Comparison of ENCODE assay signal across 8 mouse cellular contexts in the genomic region with DNA sequence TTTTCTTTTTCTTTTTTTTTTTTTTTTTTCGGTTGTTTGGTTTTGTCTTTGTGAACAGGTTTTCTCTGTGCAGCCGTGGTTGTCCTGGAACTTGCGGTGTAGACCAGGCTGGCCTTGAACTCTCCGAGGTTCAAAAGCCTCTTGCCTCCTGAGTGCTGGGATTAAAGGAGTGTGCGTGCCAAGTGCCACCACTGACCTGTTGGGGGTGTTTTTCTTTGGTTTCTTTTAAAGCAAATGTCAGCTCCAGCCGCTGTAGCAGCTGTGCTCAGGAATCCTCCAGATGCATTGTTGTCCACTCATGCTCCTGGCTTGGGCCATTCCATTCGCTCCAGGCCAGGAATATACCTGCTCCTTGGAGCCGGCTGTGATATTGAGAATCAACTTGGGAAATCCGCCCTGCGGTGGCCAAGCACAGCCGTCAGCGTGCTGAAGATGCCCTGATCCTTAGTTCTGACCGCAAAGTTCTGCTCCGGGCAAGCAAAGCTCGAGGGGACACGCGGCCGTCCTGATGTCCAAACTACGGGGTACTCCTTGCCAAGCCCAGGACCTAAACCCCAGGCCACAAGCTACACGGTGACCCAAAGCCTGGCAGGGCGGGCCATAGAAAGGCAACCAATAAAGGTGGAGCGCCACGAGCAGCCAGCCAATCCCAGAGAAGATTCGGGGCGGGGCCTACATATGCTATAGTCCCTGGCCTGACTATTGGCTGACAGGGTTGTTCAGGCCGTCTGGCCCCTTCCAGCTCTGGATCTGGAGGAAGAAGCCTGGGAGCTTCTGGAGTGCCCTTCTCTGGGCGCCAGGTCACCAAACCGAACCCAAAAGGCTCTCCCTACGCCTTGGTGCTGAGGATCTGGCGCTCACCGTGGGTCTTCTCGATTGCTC. TPM values are rescaled to one million over a fixed set of nuclear protein-coding genes. Genes with fewer than 3 reads are reported as not detected.
A peak's percentile ranks its signal among the peaks of the same experiment; 100 is the strongest.
DNase-seq lines count a peak whose midpoint lies in the region; ATAC-seq and TF ChIP-seq lines count a peak whose summit lies in the region.

No protein-coding gene starts in this region.

- peaks cover 16% of the 10 kb centered on the region; the same call in 1 of the 2 replicates for H3K4me1 ChIP-seq in E14TG2a.4 (replicated peaks; ENCODE audit: low read depth, low read length)
- H3K4me1 ChIP-seq in forebrain, embryonic 10.5 days: 0 out of 2 replicates have a peak, but pooled peaks cover 3% of the 10 kb centered on the region
- peaks cover 10% of the 10 kb centered on the region for H3K4me1 ChIP-seq in heart, embryonic 13.5 days
- peaks cover 11% of the 10 kb centered on the region for H3K4me1 ChIP-seq in kidney, embryonic 16.5 days (ENCODE audit: insufficient read depth, low read length)
- H3K4me1 ChIP-seq in liver, embryonic 12.5 days: no peaks in the 10 kb centered on the region

- H3K9me3 ChIP-seq in E14TG2a.4 (ENCODE audit: low read length): peaks cover 11% of the 10 kb centered on the region
- no peaks in the 10 kb centered on the region; the same call in 1 of the 2 replicates for H3K9me3 ChIP-seq in forebrain, embryonic 10.5 days
- H3K9me3 ChIP-seq in heart, embryonic 13.5 days: no peaks in the 10 kb centered on the region
- no peaks in the 10 kb centered on the region; the same call in 1 of the 2 replicates for H3K9me3 ChIP-seq in kidney, embryonic 16.5 days (ENCODE audit: low read length)
- H3K9me3 ChIP-seq in liver, embryonic 12.5 days (replicated peaks): no peaks in the 10 kb centered on the region

- H3K27me3 ChIP-seq in E14TG2a.4 (ENCODE audit: insufficient read depth, low read length): no peaks in the 10 kb centered on the region
- H3K27me3 ChIP-seq in forebrain, embryonic 10.5 days (ENCODE audit: poor library complexity, severe bottlenecking): no peaks in the 10 kb centered on the region
- H3K27me3 ChIP-seq in heart, embryonic 13.5 days (replicated peaks): no peaks in the 10 kb centered on the region
- H3K27me3 ChIP-seq in kidney, embryonic 16.5 days (ENCODE audit: insufficient read depth, low read length): no peaks in the 10 kb centered on the region
- no peaks in the 10 kb centered on the region for H3K27me3 ChIP-seq in liver, embryonic 12.5 days (replicated peaks)
- no peaks in the 10 kb centered on the region for H3K27me3 ChIP-seq in splenic B cell, adult 2 months (ENCODE audit: control insufficient read depth, insufficient read depth, low read length, poor library complexity, severe bottlenecking)

- no peaks in the 10 kb centered on the region for H3K36me3 ChIP-seq in E14TG2a.4 (ENCODE audit: insufficient read depth, low read length)
- no peaks in the 10 kb centered on the region for H3K36me3 ChIP-seq in forebrain, embryonic 10.5 days (replicated peaks)
- H3K36me3 ChIP-seq in heart, embryonic 13.5 days: no peaks in the 10 kb centered on the region
- H3K36me3 ChIP-seq in kidney, embryonic 16.5 days (ENCODE audit: insufficient read depth, low read length): no peaks in the 10 kb centered on the region
- H3K36me3 ChIP-seq in liver, embryonic 12.5 days: no peaks in the 10 kb centered on the region
- H3K36me3 ChIP-seq in splenic B cell, adult 2 months (ENCODE audit: control insufficient read depth, insufficient read depth, low read length, poor library complexity, severe bottlenecking): no peaks in the 10 kb centered on the region

- ATAC-seq in heart, embryonic 13.5 days (ENCODE audit: extremely low read depth, insufficient number of reproducible peaks, low FRiP score, low TSS enrichment): peak; percentile 92
- peak; percentile 88 for ATAC-seq in kidney, embryonic 16.5 days (ENCODE audit: low FRiP score, low TSS enrichment)
- ATAC-seq in liver, embryonic 12.5 days: peak; percentile 99
- peak; percentile 89 for ATAC-seq in monocyte, adult 5-6 weeks (replicated peaks; ENCODE audit: insufficient number of reproducible peaks, low FRiP score, low TSS enrichment, poor library complexity, severe bottlenecking)

- 63% methylated on average over 32 of the region's 32 CpGs for WGBS in forebrain, embryonic 10.5 days
- WGBS in heart, embryonic 13.5 days: 51% methylated on average over 32 of the region's 32 CpGs
- 69% methylated on average over 31 of the region's 32 CpGs for WGBS in kidney, embryonic 16.5 days
- 42% methylated on average over 32 of the region's 32 CpGs for WGBS in liver, embryonic 12.5 days (ENCODE audit: insufficient replicate concordance)

- peak overlapping the region; percentile 78 for H3K4me3 ChIP-seq in E14TG2a.4 (replicated peaks; ENCODE audit: low read length)
- peak overlapping the region; percentile 43 for H3K4me3 ChIP-seq in forebrain, embryonic 10.5 days
- peak overlapping the region; percentile 45 for H3K4me3 ChIP-seq in heart, embryonic 13.5 days
- H3K4me3 ChIP-seq in kidney, embryonic 16.5 days (ENCODE audit: low read length): peak overlapping the region; percentile 28
- H3K4me3 ChIP-seq in liver, embryonic 12.5 days: peak overlapping the region; percentile 56

- TF ChIP-seq CTCF in E14TG2a.4 (conservative IDR thresholded peaks at IDR 0.05; ENCODE audit: low read length): no peak

- peak overlapping the region; percentile 76 for H3K9ac ChIP-seq in heart, embryonic 13.5 days
- peak overlapping the region; percentile 41; the same call in 1 of the 2 replicates for H3K9ac ChIP-seq in kidney, embryonic 16.5 days (replicated peaks; ENCODE audit: low read length)
- peak overlapping the region; percentile 49 for H3K9ac ChIP-seq in liver, embryonic 12.5 days

- DNase-seq in c-Kit-positive CD71-positive TER-119-negative erythroid progenitor cells, embryonic 14.5 days (ENCODE audit: low read depth): peak; percentile 77
- DNase-seq in forebrain, embryonic 10.5 days (ENCODE audit: extremely low spot score, low spot score): peak; percentile 53
- peak; percentile 83 for DNase-seq in splenic B cell, adult 2 months (ENCODE audit: low read depth, low spot score)

- H3K4me2 ChIP-seq in heart, embryonic 13.5 days: peak overlapping the region; percentile 62
- H3K4me2 ChIP-seq in kidney, embryonic 16.5 days (replicated peaks; ENCODE audit: low read depth, low read length): peak overlapping the region; percentile 45
- peak overlapping the region; percentile 71 for H3K4me2 ChIP-seq in liver, embryonic 12.5 days

- peak overlapping the region; percentile 77 for H3K27ac ChIP-seq in forebrain, embryonic 10.5 days
- H3K27ac ChIP-seq in heart, embryonic 13.5 days (replicated peaks): peak overlapping the region; percentile 72
- no peak overlapping the region for H3K27ac ChIP-seq in kidney, embryonic 16.5 days (ENCODE audit: low read length)
- H3K27ac ChIP-seq in liver, embryonic 12.5 days: no peak overlapping the region

RNA-seq across cellular contexts. Expression of a gene that starts 58.0 kb away (rescaled TPM):
- polyA plus RNA-seq in forebrain, embryonic 10.5 days (2016; fragmentation: Nextera tagmentation; extraction: Ambion mirVana): 35.6 and 36.8 TPM in 2 replicates
- polyA plus RNA-seq in heart, embryonic 13.5 days (2015; fragmentation: Nextera tagmentation; extraction: Ambion mirVana): 23.8 and 26.0 TPM in 2 replicates
- 27.3 and 30.4 TPM in 2 replicates for polyA plus RNA-seq in kidney, embryonic 16.5 days (2015; fragmentation: Nextera tagmentation; extraction: Ambion mirVana)
- polyA plus RNA-seq in liver, embryonic 12.5 days (2016; fragmentation: Nextera tagmentation; extraction: Ambion mirVana): 29.5 and 31.8 TPM in 2 replicates
- 1.8 to 10.5 TPM (median 5.8 TPM) in 3 replicates for total RNA-seq in monocyte, adult 5-6 weeks (2017)

Comparison
In these comparisons a context has a peak if more than half of its experiments do, and no peak if none do; other contexts are left out.
1. H3K4me3 ChIP-seq: peak in every context shown above with its lines; median percentile 78 in E14TG2a.4; 56 in liver, embryonic 12.5 days; 45 in heart, embryonic 13.5 days; 43 in forebrain, embryonic 10.5 days; 28 in kidney, embryonic 16.5 days.
2. H3K27ac ChIP-seq: peak in forebrain, embryonic 10.5 days (single experiment) and heart, embryonic 13.5 days (single experiment); none in kidney, embryonic 16.5 days (single experiment) and liver, embryonic 12.5 days (single experiment).
3. Peak in every context shown above with its lines, with median percentiles within 50 percentile points of each other: DNase-seq, ATAC-seq, H3K4me2 ChIP-seq and H3K9ac ChIP-seq.